Comparison of ENCODE assay signal across 15 mouse cellular contexts in the genomic region with DNA sequence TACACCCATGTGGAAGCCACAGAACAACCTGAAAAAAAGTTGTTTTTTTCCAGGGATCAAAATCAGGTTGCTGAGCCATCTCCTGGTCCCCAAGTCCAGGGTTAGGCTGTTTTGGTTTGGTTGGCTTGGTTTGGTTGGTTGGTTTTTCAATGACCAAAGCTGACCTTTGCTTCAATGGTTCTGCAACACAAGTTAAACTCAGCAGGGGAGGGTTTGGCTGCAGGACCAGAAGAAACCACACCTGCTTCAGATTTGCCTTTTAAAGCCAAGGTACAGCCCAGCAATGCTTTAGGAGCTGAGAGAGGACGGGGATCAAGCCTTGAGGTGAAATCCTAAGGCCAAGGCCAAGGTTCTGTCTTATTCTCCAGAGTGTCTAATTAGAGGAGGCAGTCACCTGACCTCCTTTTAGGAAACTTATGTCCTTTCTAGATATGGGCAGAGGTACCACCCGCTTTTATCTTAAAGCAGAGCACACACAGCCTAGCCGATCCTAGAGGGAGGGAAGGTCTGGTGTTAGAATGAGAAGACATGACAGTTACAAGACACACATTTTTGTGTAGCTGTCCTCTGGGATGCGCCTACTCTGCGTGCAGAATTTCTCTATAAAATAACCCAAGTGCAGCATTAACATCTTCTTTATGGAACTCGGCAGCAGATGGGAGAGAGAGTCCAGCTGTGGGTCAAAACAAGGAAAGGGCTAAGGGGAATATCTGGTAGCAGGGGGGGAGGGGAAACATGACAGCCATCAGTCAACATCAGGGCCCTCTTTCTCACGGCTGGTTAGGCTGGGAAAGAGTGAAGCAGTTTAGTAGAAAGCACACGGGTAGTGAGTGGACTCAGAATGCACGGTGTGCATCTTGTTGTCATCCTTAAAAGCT. TPM values are rescaled to one million over a fixed set of nuclear protein-coding genes. Genes with fewer than 3 reads are reported as not detected.
DNase-seq lines count a peak whose midpoint lies in the region; ATAC-seq and TF ChIP-seq lines count a peak whose summit lies in the region.
"Had no signal": no experiment of that assay in that cellular context is flagged by ENCODE, and none has a peak within 500 bp of the region (broad histone marks: within the 10 kb centered on the region; RNA-seq: fewer than 3 reads in every experiment).

No protein-coding gene starts in this region.

- peak overlapping the region; percentile 67 for H3K27ac ChIP-seq in ES-Bruce4 (ENCODE audit: insufficient read depth, low read length)
- peak overlapping the region; percentile 89 for H3K27ac ChIP-seq in liver, embryonic 12.5 days
- H3K27ac ChIP-seq in forebrain, postnatal 0 days (ENCODE audit: low read depth, low read length) = no peak overlapping the region
- H3K27ac ChIP-seq: hindbrain, postnatal 0 days; lung, embryonic 15.5 days; midbrain, embryonic 15.5 days; neural tube, embryonic 15.5 days had no signal

- DNase-seq in kidney, adult 18-20 months = peak; percentile 67
- DNase-seq in layer of hippocampus, adult 18-20 months (ENCODE audit: low spot score in 2 of 2) = no peak
- DNase-seq in forebrain, postnatal 0 days = no peak
- DNase-seq in gastrocnemius, postnatal 14 days = no peak
- DNase-seq: adrenal gland, postnatal 36 days; gastrocnemius, postnatal 10 days; thymus, adult 18-20 months had no signal

- ATAC-seq in liver, embryonic 12.5 days = peak; percentile 92
- ATAC-seq in forebrain, postnatal 0 days = no peak
- ATAC-seq: hindbrain, postnatal 0 days; midbrain, embryonic 15.5 days had no signal

- H3K4me2 ChIP-seq in liver, embryonic 12.5 days = peak overlapping the region; percentile 63
- no peak overlapping the region for H3K4me2 ChIP-seq in forebrain, postnatal 0 days (ENCODE audit: low read depth)
- H3K4me2 ChIP-seq: lung, embryonic 15.5 days; midbrain, embryonic 15.5 days; neural tube, embryonic 15.5 days had no signal

- WGBS in liver, embryonic 12.5 days (ENCODE audit: insufficient replicate concordance) = 25% methylated on average over 9 of the region's 9 CpGs
- 64% methylated on average over 9 of the region's 9 CpGs for WGBS in forebrain, postnatal 0 days

- TF ChIP-seq CTCF in E14TG2a.4 (conservative IDR thresholded peaks at IDR 0.05; ENCODE audit: low read length) (no peak), ES-Bruce4 (IDR thresholded peaks at IDR 0.05; ENCODE audit: low read depth, low read length) (no peak)
- TF ChIP-seq CTCF in forebrain, postnatal 0 days (IDR thresholded peaks at IDR 0.05; ENCODE audit: low read depth) = no peak

- no peak for TF ChIP-seq POLR2A in ES-Bruce4 (IDR thresholded peaks at IDR 0.05; ENCODE audit: insufficient read depth, low read length)

- 0 out of 2 replicates have a peak, but pooled peaks have one; percentile 50 for TF ChIP-seq EP300 in ES-Bruce4 (IDR thresholded peaks at IDR 0.05; ENCODE audit: insufficient read depth, low read depth, low read length)

- H3K4me1 ChIP-seq in E14TG2a.4 (replicated peaks; ENCODE audit: low read depth, low read length) (peaks cover 73% of the 10 kb centered on the region), ES-Bruce4 (ENCODE audit: control insufficient read depth, insufficient read depth, low read length) (peaks cover 7% of the 10 kb centered on the region)
- H3K4me1 ChIP-seq in liver, embryonic 12.5 days = peaks cover 97% of the 10 kb centered on the region
- no peaks in the 10 kb centered on the region for H3K4me1 ChIP-seq in forebrain, postnatal 0 days (ENCODE audit: insufficient read depth)

- intact Hi-C loops in gastrocnemius, postnatal 14 days (cut with DNase I; ENCODE audit: low total_unique reads) = no loop called here

- H3K9me3 ChIP-seq in E14TG2a.4 (ENCODE audit: low read length) = no peaks in the 10 kb centered on the region
- no peaks in the 10 kb centered on the region for H3K9me3 ChIP-seq in ES-Bruce4 (replicated peaks; ENCODE audit: control insufficient read depth, insufficient read depth, low read length, poor library complexity, severe bottlenecking)
- no peaks in the 10 kb centered on the region for H3K9me3 ChIP-seq in liver, embryonic 12.5 days (replicated peaks)
- H3K9me3 ChIP-seq in forebrain, postnatal 0 days (ENCODE audit: low read length) = no peaks in the 10 kb centered on the region
- H3K9me3 ChIP-seq: G1E; lung, embryonic 15.5 days; midbrain, embryonic 15.5 days; neural tube, embryonic 15.5 days had no signal

- H3K36me3 ChIP-seq in E14TG2a.4 (ENCODE audit: insufficient read depth, low read length) (peaks cover 15% of the 10 kb centered on the region), ES-Bruce4 (ENCODE audit: control insufficient read depth, insufficient read depth, low read length, poor library complexity, severe bottlenecking) (no peaks in the 10 kb centered on the region; the same call in 1 of the 2 replicates)
- peaks cover 59% of the 10 kb centered on the region for H3K36me3 ChIP-seq in liver, embryonic 12.5 days
- H3K36me3 ChIP-seq in forebrain, postnatal 0 days (ENCODE audit: insufficient read depth) = no peaks in the 10 kb centered on the region
- H3K36me3 ChIP-seq: G1E; midbrain, embryonic 15.5 days; neural tube, embryonic 15.5 days had no signal

- no peak overlapping the region for H3K9ac ChIP-seq in ES-Bruce4 (ENCODE audit: low read depth, poor library complexity, severe bottlenecking)
- H3K9ac ChIP-seq in liver, embryonic 12.5 days = peak overlapping the region; percentile 51
- no peak overlapping the region for H3K9ac ChIP-seq in forebrain, postnatal 0 days
- H3K9ac ChIP-seq: lung, embryonic 15.5 days; midbrain, embryonic 15.5 days; neural tube, embryonic 15.5 days had no signal

- peaks cover 22% of the 10 kb centered on the region for H3K27me3 ChIP-seq in E14TG2a.4 (ENCODE audit: insufficient read depth, low read length)
- H3K27me3 ChIP-seq in ES-Bruce4 (ENCODE audit: control insufficient read depth, insufficient read depth, low read length, poor library complexity, severe bottlenecking) = no peaks in the 10 kb centered on the region
- H3K27me3 ChIP-seq in liver, embryonic 12.5 days (replicated peaks) = no peaks in the 10 kb centered on the region
- H3K27me3 ChIP-seq in forebrain, postnatal 0 days (ENCODE audit: insufficient read depth, low read length) = no peaks in the 10 kb centered on the region
- H3K27me3 ChIP-seq: lung, embryonic 15.5 days; neural tube, embryonic 15.5 days had no signal

- H3K4me3 ChIP-seq in E14TG2a.4 (replicated peaks; ENCODE audit: low read length) (peak overlapping the region; percentile 20; the same call in 1 of the 2 replicates), ES-Bruce4 (ENCODE audit: low read depth, low read length) (no peak overlapping the region)
- H3K4me3 ChIP-seq in liver, embryonic 12.5 days = peak overlapping the region; percentile 27
- no peak overlapping the region for H3K4me3 ChIP-seq in forebrain, postnatal 0 days (ENCODE audit: low read depth, low read length)
- H3K4me3 ChIP-seq: lung, embryonic 15.5 days; midbrain, embryonic 15.5 days; neural tube, embryonic 15.5 days had no signal

RNA-seq across cellular contexts. Expression of a gene that starts 10.3 kb away (rescaled TPM):
- polyA plus RNA-seq in ES-Bruce4 (2011; ENCODE audit: insufficient read depth, insufficient read length, low read depth, missing spikeins) = 24.5 and 27.4 TPM in 2 replicates
- polyA plus RNA-seq in liver, embryonic 12.5 days (2016; fragmentation: Nextera tagmentation; extraction: Ambion mirVana) = 8.7 and 9.9 TPM in 2 replicates
- 10 to 100 TPM; 13.2 to 16.5 TPM for total RNA-seq in layer of hippocampus, adult 18-20 months (2021)
- total RNA-seq in forebrain, postnatal 0 days (2014; rRNA removed) = 26.7 and 32.6 TPM in 2 replicates
- 8.5 and 8.6 TPM in 2 replicates for polyA plus RNA-seq in forebrain, postnatal 0 days (2015; fragmentation: Nextera tagmentation; extraction: Ambion mirVana)
- total RNA-seq in gastrocnemius, postnatal 14 days (2021) = 1 to 10 TPM; 6.7 to 7.8 TPM
- total RNA-seq: G1E had no signal
- polyA plus RNA-seq: G1E had no signal

Comparison
In these comparisons a context has a peak if more than half of its experiments do, and no peak if none do; other contexts are left out.
1. H3K4me3 ChIP-seq: peak in E14TG2a.4 (single experiment) and liver, embryonic 12.5 days (single experiment); none in ES-Bruce4 (single experiment) and forebrain, postnatal 0 days (single experiment).